Mouse (Mus musculus) left cerebral cortex, adult 18-20 months (tissue): Measurements from ENCODE around the gene Gm10188. TPM values are rescaled to one million over a fixed set of nuclear protein-coding genes. Genes with fewer than 3 reads are reported as not detected.

Experiments
- DNase-seq, 2 experiments: peaks; one replicate each; pipeline ENCODE4 v3.0.0; 2021 to 2022; ENCODE audit warnings: low spot score in 2 of 2, mixed read lengths in 1 of 2
- total RNA-seq, 2 experiments: library from RNA; stranded (reverse); gene quantifications; 2 replicates each; pipeline ENCODE4 v1.2.3; 2021

Gene Gm10188
- total RNA-seq, 2 experiments from 2014 or later: not detected

GRCm38 (mm10) chr1:132226297-132227080 is 3.1 kb downstream of the Gm10188 start:
- DNase-seq: no peak

GRCm38 (mm10) chr1:132222166-132222565 is 7.4 kb downstream of the Gm10188 start:
- no peak for DNase-seq

- no peak for DNase-seq
These were observed 7.9 kb downstream of the Gm10188 start for GRCm38 (mm10) chr1:132221627-132222026.

GRCm38 (mm10) chr1:132216276-132216675 is 13.3 kb downstream of the Gm10188 start:
- DNase-seq: no peak

- DNase-seq: no peak
These were observed 16.5 kb downstream of the Gm10188 start for GRCm38 (mm10) chr1:132213076-132213475.

GRCm38 (mm10) chr1:132212218-132212617 is 17.3 kb downstream of the Gm10188 start:
- DNase-seq: peak; percentile 84 to 91

GRCm38 (mm10) chr1:132211672-132212071 is 17.9 kb downstream of the Gm10188 start:
- no peak for DNase-seq

- DNase-seq: peak in 1 of 2 experiments; percentile 53
These were observed 18.6 kb downstream of the Gm10188 start for GRCm38 (mm10) chr1:132210922-132211321.

- no peak for DNase-seq
These were observed 20.2 kb downstream of the Gm10188 start for GRCm38 (mm10) chr1:132209400-132209799.

GRCm38 (mm10) chr1:132208154-132208553 is 21.4 kb downstream of the Gm10188 start:
- peak; percentile 58 to 70 for DNase-seq

GRCm38 (mm10) chr1:132206828-132207227 is 22.7 kb downstream of the Gm10188 start:
- no peak for DNase-seq

GRCm38 (mm10) chr1:132205958-132206357 is 23.6 kb downstream of the Gm10188 start:
- no peak for DNase-seq

- DNase-seq: peak; percentile 58 to 65
These were observed 26.8 kb downstream of the Gm10188 start for GRCm38 (mm10) chr1:132202771-132203170.

- DNase-seq: no peak
These were observed 27.6 kb downstream of the Gm10188 start for GRCm38 (mm10) chr1:132201936-132202335.

- DNase-seq: no peak
These were observed 28.1 kb downstream of the Gm10188 start for GRCm38 (mm10) chr1:132201511-132201860.

GRCm38 (mm10) chr1:132200562-132201510 is 28.7 kb downstream of the Gm10188 start:
- peak; percentile 62 to 76 for DNase-seq

- DNase-seq: peak; percentile 42 to 60
These were observed 29.6 kb downstream of the Gm10188 start for GRCm38 (mm10) chr1:132199934-132200333.

GRCm38 (mm10) chr1:132199244-132199643 is 30.3 kb downstream of the Gm10188 start:
- DNase-seq: peak; percentile 41 to 50

GRCm38 (mm10) chr1:132198401-132199071 is 31.0 kb downstream of the Gm10188 start:
- no peak for DNase-seq

- DNase-seq: no peak
These were observed 31.9 kb downstream of the Gm10188 start for GRCm38 (mm10) chr1:132197666-132198065.

GRCm38 (mm10) chr1:132196337-132196736 is 33.2 kb downstream of the Gm10188 start:
- DNase-seq: no peak
